Mouse (Mus musculus) forebrain, embryonic 16.5 days (tissue): ENCODE measurements around the gene Sugt1. TPM values are rescaled to one million over a fixed set of nuclear protein-coding genes. Genes with fewer than 3 reads are reported as not detected.

Source experiments
- ATAC-seq: fragments of 200-750 bp; cut with Nextera tagmentation; 2 replicates; pipeline ENCODE4 v1.8.0; 2017; ENCODE audit warnings: mild to moderate bottlenecking, moderate library complexity
- H3K27ac ChIP-seq: fragments of 300-500 bp; sonication (generic); 2 replicates; pipeline ENCODE4 v1.5.1; 2014; ENCODE audit warnings: low read length, control low read depth
- H3K27me3 ChIP-seq: fragments of 300-500 bp; sonication (generic); replicated peaks from 2 replicates; pipeline ENCODE4 v1.6.1; 2014; ENCODE audit warnings: low read length; ENCODE audit not compliant: control insufficient read depth, insufficient read depth
- H3K36me3 ChIP-seq: fragments of 300-500 bp; sonication (generic); 2 replicates; pipeline ENCODE4 v1.6.1; 2014; ENCODE audit not compliant: control insufficient read depth, insufficient read depth
- H3K4me1 ChIP-seq: fragments of 300-500 bp; sonication (generic); replicated peaks from 2 replicates; pipeline ENCODE4 v1.6.1; 2014; ENCODE audit warnings: low read length; ENCODE audit not compliant: control insufficient read depth, insufficient read depth
- H3K4me2 ChIP-seq: fragments of 300-500 bp; sonication (generic); 2 replicates; pipeline ENCODE4 v1.6.1; 2014; ENCODE audit warnings: mild to moderate bottlenecking, low read length, control low read depth
- H3K4me3 ChIP-seq: fragments of 300-500 bp; sonication (generic); replicated peaks from 2 replicates; pipeline ENCODE4 v1.5.1; 2014; ENCODE audit warnings: mild to moderate bottlenecking, low read length, control low read depth
- H3K9ac ChIP-seq: fragments of 300-500 bp; sonication (generic); replicated peaks from 2 replicates; pipeline ENCODE4 v1.6.1; 2014; ENCODE audit warnings: low read depth, low read length, control low read depth
- H3K9me3 ChIP-seq: fragments of 300-500 bp; sonication (generic); 2 replicates; pipeline ENCODE4 v1.6.1; 2016; ENCODE audit warnings: low read length; ENCODE audit not compliant: control insufficient read depth
- WGBS: fragments of 180-500 bp; shearing (Covaris S2); extraction: QIAGEN DNeasy Blood & Tissue Kit; methylation state at CpG from one replicate; pipeline ENCODE4 v1.1.7; 2014; 5-methylcytosine and 5-hydroxymethylcytosine counted together
- polyA plus RNA-seq: library from polyadenylated mRNA; unstranded; fragments of >200 nt; fragmentation: Nextera tagmentation; extraction: Ambion mirVana; gene quantifications from 2 replicates; pipeline ENCODE4 v1.2.1, GENCODE M21; 2015

The Sugt1 gene
- 107 and 112 TPM in 2 replicates for polyA plus RNA-seq

DNA sequence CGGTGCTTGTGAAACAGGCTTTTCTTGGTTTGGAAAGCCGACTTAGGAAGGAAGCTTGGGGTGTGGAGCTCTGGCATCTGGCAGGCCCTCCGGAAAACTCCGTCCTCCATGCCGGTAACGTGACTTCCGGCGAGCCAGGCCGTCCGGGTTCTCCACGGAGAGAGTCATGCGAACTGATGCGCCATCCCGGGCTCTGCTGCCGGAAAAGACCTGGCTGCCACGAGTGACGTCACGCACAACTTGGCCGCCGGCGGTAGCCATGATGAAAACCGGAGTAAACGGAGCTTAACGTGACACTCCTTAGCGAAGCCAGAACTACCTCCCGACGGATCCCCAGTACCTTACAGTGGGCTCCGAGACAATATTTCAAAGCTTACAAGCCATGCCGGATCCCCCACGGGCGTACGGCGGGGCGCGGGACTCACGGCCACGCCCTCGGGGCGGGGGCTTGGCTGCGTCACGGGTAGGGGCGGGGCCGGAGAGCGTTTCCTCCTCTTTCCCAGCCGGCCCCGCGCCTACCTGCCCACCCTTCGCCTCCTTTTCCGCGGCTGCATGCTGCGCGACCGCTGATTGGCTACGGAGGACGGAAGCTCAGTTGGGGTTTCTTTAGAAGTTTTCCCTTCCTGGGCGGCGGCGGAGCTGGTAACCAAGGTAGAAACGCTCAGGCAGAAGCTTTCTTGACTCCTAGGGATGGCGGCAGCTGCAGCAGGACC lies at the start of gene Sugt1:
TSS of gene Sugt1 (plus strand) at position 553 of the 713 bp plus-strand sequence.
- Histone ChIP-seq H3K9ac (peak within 1 kb of the TSS; percentile 73), H3K36me3 (no peaks in the 10 kb centered on the region), H3K27ac (peak within 1 kb of the TSS; percentile 99), H3K9me3 (no peaks in the 10 kb centered on the region), H3K4me3 (peak within 1 kb of the TSS; percentile 77), H3K4me2 (peak within 1 kb of the TSS; percentile 86), H3K4me1 (peaks cover 13% of the 10 kb centered on the region), H3K27me3 (no peaks in the 10 kb centered on the region)
- peak; percentile 98 for ATAC-seq
- WGBS = under 1% methylated on average over 60 of the region's 60 CpGs

DNA sequence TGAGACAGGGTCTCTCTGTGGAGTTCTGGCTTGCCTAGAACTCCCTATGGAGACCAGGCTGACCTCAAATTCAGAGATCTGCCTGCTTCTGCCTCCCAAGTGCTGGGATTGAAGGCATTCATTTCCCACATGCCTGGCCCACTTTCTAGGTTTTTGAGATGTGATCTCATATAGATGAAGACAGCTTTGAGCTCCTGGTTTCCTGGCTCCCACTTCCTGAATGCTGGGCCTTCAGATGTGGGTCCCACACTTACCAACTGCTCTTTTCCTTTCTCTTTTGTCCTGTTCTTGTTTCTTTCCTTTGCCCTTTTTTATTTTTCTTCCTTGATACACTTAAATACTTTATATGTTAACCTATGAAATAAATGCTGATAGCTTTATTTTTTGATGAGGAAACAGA lies 49.6 kb upstream of the Sugt1 start:
- Histone ChIP-seq H3K9me3 (no peaks in the 10 kb centered on the region), H3K4me3 (no peak overlapping the region), H3K4me1 (no peaks in the 10 kb centered on the region), H3K27ac (no peak overlapping the region), H3K9ac (no peak overlapping the region), H3K4me2 (no peak overlapping the region), H3K36me3 (no peaks in the 10 kb centered on the region), H3K27me3 (no peaks in the 10 kb centered on the region)
- ATAC-seq = no peak

DNA sequence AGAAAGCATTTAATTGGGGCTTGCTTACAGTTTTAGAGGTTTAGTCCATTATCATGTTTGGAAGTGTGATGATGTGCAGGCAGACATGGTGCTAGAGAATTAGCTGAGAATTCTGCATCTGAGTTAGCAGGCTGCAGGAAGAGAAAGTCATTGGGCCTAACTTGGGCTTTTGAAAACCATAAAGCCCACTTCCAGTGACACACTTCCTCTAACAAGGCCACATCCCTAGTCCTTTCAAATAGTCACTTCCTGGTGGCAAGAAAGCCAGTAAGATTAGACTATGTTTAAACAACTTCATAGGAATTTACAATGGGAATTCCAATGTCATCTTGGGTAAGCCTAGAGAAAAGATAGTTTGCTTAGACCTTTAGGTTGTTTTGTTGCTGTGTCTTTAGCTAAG lies 45.9 kb upstream of the Sugt1 start:
- Histone ChIP-seq H3K4me2 (no peak overlapping the region), H3K4me1 (no peaks in the 10 kb centered on the region), H3K4me3 (no peak overlapping the region), H3K27ac (no peak overlapping the region), H3K9ac (no peak overlapping the region), H3K36me3 (no peaks in the 10 kb centered on the region), H3K9me3 (no peaks in the 10 kb centered on the region), H3K27me3 (no peaks in the 10 kb centered on the region)
- no peak for ATAC-seq

DNA sequence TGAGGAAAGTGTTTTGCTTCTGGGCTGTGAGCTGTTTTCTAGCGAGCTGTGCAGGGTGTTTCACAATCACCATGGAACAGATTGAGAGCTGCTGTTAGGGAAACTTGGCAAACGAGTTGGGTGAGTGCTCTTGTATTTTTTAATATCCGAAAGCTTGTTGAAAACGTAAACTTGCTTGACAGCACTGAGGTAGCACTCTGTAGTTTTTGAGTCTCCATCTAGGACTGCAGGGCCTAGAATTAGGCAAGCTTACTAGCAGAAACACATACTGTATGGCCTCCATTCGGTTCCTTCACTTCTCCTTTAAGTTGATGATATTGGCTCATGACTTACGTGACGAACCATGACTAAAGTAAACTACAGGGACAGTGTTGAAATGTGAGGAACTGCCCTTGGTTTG lies 38.1 kb upstream of the Sugt1 start:
- H3K9me3 ChIP-seq = no peaks in the 10 kb centered on the region; the same call in 1 of the 2 replicates
- no peaks in the 10 kb centered on the region for H3K4me1 ChIP-seq
- WGBS = 76% methylated on average over 7 of the region's 7 CpGs
- no peak overlapping the region for H3K4me3 ChIP-seq
- H3K4me2 ChIP-seq = no peak overlapping the region
- no peak overlapping the region for H3K9ac ChIP-seq
- no peaks in the 10 kb centered on the region for H3K36me3 ChIP-seq
- H3K27ac ChIP-seq = no peak overlapping the region
- ATAC-seq = no peak
- H3K27me3 ChIP-seq = no peaks in the 10 kb centered on the region

DNA sequence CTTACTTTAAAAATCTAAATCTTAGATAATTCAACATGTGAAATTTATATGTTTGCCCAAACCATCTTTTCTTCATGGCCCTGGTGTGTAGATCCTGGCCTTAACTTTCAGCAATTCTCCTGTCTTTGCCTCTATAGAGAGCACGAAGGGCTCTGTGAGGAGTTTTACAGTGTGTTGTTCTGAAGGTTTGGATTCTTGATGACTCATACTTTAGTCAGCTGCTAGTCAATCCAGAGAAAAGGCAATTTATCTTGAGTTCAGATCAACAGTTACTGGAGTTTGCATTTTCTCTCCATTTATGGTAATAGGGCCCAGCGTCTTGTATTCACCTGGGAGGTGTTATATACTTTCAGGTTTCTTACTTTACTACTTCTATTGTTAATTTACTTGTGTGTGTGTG lies 35.6 kb upstream of the Sugt1 start:
- WGBS = 94% methylated on average over 2 of the region's 2 CpGs

DNA sequence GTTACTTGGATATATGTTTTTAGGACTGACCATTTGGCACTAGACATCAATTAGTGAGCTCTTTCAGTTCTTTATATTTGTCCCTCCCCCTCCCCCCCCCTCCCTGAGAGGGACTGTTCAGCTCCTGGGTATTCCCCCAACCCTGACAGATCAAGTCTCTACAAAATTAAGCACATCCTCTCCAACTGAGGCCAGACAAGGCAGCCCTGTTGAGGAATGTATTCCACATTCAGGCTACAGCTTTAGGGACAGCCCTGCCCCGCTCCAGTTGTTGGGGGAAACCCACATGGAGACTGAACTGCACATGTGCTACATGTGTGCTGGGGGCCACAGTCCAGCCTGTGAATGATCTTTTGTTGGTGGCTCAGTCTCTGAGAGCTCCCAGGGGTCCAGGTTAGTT lies 34.6 kb upstream of the Sugt1 start:
- no peak for ATAC-seq
- no peaks in the 10 kb centered on the region; the same call in 1 of the 2 replicates for H3K9me3 ChIP-seq
- H3K4me3 ChIP-seq = no peak overlapping the region
- no peak overlapping the region for H3K9ac ChIP-seq
- H3K4me1 ChIP-seq = no peaks in the 10 kb centered on the region
- H3K27ac ChIP-seq = no peak overlapping the region
- H3K36me3 ChIP-seq = no peaks in the 10 kb centered on the region
- 83% methylated on average over 1 of the region's 1 CpGs for WGBS
- no peaks in the 10 kb centered on the region for H3K27me3 ChIP-seq
- H3K4me2 ChIP-seq = no peak overlapping the region

More for the DNA sequence above, 35.6 kb upstream of the Sugt1 start:
- no peak overlapping the region for H3K9ac ChIP-seq
- H3K36me3 ChIP-seq = no peaks in the 10 kb centered on the region
- no peaks in the 10 kb centered on the region for H3K4me1 ChIP-seq
- H3K9me3 ChIP-seq = no peaks in the 10 kb centered on the region; the same call in 1 of the 2 replicates
- no peaks in the 10 kb centered on the region for H3K27me3 ChIP-seq
- no peak overlapping the region for H3K4me3 ChIP-seq
- no peak for ATAC-seq
- no peak overlapping the region for H3K4me2 ChIP-seq
- no peak overlapping the region for H3K27ac ChIP-seq

DNA sequence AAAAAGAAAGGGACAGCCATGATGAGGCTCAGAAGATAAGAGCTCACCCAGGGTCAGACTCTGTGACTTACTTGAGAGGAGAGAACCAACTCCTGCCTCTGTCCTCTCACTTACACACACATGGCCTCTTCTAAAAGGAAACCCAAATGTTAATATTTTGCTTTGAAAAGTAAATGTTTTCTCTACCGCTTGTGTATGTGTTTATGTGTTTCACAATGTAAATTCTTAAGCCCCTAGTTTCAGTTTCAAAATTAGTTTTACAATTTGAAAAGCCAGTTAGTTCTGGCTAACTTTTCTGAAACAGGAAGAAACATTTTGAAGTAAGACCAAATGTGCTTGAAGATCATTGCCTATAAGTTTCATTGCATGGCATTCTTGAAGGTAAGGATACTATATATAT lies 29.7 kb upstream of the Sugt1 start:
- H3K27me3 ChIP-seq = no peaks in the 10 kb centered on the region
- H3K36me3 ChIP-seq = no peaks in the 10 kb centered on the region
- no peak for ATAC-seq
- no peak overlapping the region for H3K27ac ChIP-seq
- no peaks in the 10 kb centered on the region; the same call in 1 of the 2 replicates for H3K9me3 ChIP-seq
- no peak overlapping the region for H3K9ac ChIP-seq
- no peak overlapping the region for H3K4me2 ChIP-seq
- no peaks in the 10 kb centered on the region for H3K4me1 ChIP-seq
- WGBS = 94% methylated on average over 1 of the region's 1 CpGs
- H3K4me3 ChIP-seq = no peak overlapping the region

DNA sequence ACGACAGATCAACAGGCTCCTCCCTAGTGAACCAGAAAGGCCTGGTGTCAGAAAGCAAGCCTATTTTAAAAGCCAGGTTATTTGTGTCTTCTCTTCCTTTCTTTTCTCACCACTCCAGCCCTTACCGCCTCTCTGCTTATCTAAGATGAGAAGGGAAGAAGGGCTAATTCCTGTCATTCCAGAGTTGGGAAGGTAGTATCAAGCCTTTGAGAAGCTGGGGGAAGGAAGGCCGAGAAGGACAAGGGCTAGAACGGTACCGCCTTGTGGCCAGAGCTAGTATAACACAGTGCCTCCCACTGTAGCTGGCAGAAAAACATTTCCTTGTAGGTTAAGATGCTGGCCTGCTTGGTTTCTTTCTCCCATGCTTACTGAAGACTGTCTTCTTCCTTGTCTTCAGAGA lies 24.7 kb upstream of the Sugt1 start:
- Histone ChIP-seq H3K36me3 (no peaks in the 10 kb centered on the region), H3K9me3 (no peaks in the 10 kb centered on the region), H3K4me2 (no peak overlapping the region), H3K27ac (no peak overlapping the region), H3K9ac (no peak overlapping the region), H3K4me3 (no peak overlapping the region), H3K4me1 (no peaks in the 10 kb centered on the region), H3K27me3 (no peaks in the 10 kb centered on the region)
- ATAC-seq = no peak
- WGBS = 33% methylated on average over 5 of the region's 5 CpGs

DNA sequence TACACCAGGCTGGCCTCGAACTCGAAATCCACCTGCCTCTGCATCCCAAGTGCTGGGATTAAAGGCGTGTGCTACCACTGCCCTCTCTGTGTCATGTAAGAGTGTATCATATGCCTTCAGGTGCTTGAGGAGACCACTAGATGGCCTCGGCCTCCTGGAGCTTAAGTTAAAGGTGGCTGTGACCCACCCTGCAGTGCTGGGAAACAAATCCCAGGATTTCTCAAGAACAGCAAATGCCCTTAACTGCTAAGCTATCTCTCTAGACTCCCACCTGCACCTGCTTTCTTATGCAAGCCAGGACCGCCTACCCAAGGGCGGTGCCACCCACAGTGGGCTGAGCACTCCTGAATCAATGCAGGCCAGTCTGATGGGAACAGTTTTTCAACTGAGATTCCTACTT lies 22.7 kb upstream of the Sugt1 start:
- Histone ChIP-seq H3K4me2 (no peak overlapping the region), H3K4me3 (no peak overlapping the region), H3K4me1 (no peaks in the 10 kb centered on the region), H3K9me3 (no peaks in the 10 kb centered on the region), H3K27me3 (no peaks in the 10 kb centered on the region), H3K9ac (no peak overlapping the region), H3K36me3 (no peaks in the 10 kb centered on the region), H3K27ac (no peak overlapping the region)
- no peak for ATAC-seq
- WGBS = 59% methylated on average over 6 of the region's 6 CpGs
